Mouse (Mus musculus) adrenal gland, postnatal 14 days (tissue): ENCODE measurements around the gene Sptb. TPM values are rescaled to one million over a fixed set of nuclear protein-coding genes. Genes with fewer than 3 reads are reported as not detected.
A peak's percentile ranks its signal among the peaks of the same experiment; 100 is the strongest.

Experiments
- DNase-seq: peaks from one replicate; pipeline ENCODE4 v3.0.0; 2021; ENCODE audit warnings: mixed read lengths
- long read RNA-seq, 2 experiments: library from polyadenylated mRNA; stranded (forward); transcript quantifications; one replicate each; pipeline ENCODE4 v2.0.0; 2021
- total RNA-seq: library from RNA; stranded (reverse); gene quantifications from 2 replicates; pipeline ENCODE4 v1.2.3, GENCODE M21; 2021

Sptb gene
- total RNA-seq, result 50.1 and 51.5 TPM in 2 replicates
- long read RNA-seq, experiment 1, partial matches to known transcripts, result 177 of 187 reads
- long read RNA-seq, experiment 1, other reads (novel, unspliced or antisense), result 10 of 187 reads
- long read RNA-seq, experiment 2, partial matches to known transcripts, result 94 of 98 reads
- long read RNA-seq, experiment 2, other reads (novel, unspliced or antisense), result 4 of 98 reads

GRCm38 (mm10) chr12:76710351-76711100, at the start of gene Sptb:
Gene Sptb, minus strand, starts transcription at chr12:76710547.
- peak; percentile 76 for DNase-seq

DNA sequence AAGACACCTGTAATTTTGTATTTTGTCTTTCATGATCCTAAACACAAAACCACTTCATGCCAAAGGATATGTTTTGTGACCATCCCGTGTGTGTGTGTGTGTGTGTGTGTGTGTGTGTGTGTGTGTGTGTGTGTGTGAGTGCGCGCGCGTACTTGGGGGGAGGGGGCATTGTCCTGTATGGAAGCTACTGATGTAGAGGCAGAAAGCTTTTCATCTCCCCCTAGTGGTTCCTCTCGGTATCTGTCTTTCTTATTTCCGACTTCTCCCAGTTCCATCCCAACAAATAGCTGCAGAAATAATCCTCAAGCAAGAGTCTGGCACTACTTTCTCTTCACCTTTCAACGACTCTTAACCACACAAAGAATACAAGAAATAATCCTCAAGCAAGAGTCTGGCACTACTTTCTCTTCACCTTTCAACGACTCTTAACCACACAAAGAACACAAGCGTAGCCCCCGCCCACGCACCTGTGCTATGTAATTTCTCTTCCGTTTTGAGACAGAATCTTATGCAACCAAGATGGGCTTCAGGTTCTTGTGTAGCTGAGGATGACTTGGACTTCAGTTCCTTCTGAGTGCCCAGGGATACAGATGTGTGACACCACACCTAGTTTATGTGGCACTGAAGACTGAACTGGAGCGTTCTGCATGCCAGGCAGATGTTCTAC, 42.4 kb upstream of the Sptb start:
- DNase-seq, result peak; percentile 50

- no peak for DNase-seq
These were observed 40.6 kb upstream of the Sptb start for GRCm38 (mm10) chr12:76750866-76751459.

DNA sequence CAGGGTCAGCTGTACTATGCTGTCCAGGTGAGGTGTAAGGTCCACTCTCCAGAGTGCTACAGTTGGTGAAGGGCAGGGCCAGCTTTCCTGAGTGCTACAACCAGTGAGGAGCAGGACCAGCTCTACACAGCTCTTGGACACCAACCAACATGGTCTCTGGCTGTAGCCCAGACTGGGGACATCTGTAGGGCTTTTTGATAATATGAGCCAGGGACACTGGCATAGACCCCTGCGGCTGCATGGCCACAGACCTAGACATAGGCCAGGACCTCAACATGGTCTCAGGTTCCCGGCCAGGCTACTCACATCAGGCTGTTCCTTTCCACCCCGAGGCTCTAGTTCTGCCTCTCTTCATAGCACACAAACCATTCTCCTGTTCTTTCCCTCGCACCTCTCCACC, 17.6 kb upstream of the Sptb start:
- DNase-seq, result no peak

GRCm38 (mm10) chr12:76722026-76722425, 11.7 kb upstream of the Sptb start:
- DNase-seq, result no peak

DNA sequence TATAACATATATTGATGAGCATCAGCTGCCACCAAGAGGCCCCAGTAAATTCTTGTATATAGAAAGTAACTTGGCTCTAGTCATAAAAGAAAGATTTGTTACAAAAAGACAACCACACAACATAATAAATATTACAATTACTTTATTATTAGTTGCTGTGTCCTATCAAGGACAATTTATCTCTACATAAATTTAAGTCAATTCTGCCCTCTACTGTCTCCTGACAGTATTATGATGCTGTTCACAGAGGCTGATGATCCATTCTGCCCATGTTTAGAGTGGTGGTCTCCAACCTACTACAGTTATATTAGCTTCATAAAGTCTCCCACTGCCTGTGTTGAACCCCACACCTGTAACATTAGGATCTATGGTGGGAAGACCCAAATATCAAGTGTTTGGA, 10.2 kb upstream of the Sptb start:
- DNase-seq, result no peak

DNA sequence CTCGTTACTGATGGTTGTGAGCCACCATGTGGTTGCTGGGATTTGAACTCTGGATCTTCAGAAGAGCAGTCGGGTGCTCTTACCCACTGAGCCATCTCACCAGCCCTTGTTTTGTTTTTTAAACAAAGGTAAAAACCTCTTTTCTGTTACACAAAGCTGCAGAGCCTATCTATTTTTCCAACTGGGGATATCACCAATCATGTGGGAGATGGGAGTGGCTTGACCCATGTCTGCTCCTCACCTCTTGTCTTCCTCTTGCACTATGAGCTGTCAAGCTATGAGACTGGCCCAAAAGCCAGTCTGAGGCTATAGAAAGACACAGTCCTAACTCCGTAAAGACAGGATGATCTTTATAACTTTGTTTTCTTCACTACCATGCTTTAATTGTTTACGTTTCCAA, 8.0 kb upstream of the Sptb start:
- no peak for DNase-seq

DNA sequence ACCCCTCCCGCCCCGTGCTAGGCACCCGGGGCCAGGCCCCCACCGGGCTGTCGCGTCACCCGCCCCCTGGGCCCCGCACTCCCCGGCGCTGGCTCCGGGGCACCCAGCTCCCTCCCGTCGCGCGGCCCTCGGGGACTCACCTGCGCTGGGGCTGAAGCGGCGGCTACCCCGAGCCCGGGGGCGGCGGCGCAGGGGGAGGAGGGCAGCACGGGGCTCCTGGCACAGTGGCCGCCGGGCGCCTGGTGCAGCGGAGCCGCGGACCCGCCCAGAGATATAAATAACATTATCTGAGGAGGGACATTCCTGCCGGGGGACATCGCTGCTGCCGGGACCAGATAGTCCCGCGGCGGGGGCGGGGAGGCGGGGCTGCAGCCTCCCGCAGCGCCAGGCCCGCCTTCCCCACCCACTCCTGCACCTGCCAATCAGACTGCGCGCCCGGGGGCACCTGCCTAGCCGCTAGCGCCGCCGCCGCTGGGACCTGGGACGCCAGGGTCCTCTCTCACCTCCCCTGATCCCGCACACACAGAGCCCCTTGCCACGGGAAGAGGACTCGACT, 474 bp downstream of the Sptb start:
- peak; percentile 89 for DNase-seq

- DNase-seq, result peak; percentile 80
These were observed 1.2 kb downstream of the Sptb start for GRCm38 (mm10) chr12:76708956-76709794.

DNA sequence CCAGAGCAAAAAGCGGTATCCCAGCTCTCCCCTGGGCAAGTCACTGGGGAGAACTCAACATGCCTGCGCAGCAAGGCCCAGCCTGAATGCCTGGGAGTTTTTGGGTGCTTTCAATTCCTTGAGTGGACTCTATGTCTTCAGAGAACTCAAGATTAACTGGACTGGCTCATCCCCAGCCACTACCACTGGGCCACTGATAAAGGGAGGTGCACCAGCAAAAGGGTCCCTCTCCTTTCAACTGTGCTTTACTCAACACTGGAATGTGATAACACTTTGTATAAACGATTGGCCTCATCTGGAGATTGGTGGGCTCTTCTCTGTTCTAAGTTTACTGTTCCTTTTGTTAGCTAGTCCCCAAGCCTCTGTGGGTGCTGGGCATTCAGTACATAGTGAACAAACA, 2.2 kb downstream of the Sptb start:
- no peak for DNase-seq

DNA sequence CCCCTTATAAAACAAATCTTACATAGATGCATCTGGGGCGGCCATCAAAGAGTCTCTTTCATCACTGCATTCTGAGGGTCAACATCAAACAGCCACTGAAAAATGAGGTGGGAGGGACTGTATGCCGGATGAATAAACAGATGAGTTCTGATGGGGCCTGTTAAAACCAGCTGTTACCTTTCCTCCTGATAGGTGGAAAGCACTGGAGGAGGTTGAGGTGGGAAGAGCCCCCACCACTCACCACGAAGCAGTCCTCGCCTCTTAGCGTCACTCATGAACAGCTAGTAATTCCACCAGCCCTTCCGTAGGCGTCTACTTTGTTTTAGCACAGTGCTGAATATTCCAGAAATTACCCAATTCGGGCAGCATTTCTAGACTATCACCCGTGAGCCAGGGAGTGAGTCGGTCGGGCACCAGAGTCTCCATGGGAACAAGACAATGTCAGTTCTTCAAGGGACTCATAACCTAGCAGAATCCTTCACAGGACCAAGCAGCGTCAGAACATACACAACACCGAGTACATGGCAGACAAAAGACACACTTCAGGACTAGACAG, 13.9 kb downstream of the Sptb start:
- DNase-seq, result no peak

- no peak for DNase-seq
These were observed 14.6 kb downstream of the Sptb start for GRCm38 (mm10) chr12:76695773-76696172.

GRCm38 (mm10) chr12:76694801-76695505, 15.4 kb downstream of the Sptb start:
- DNase-seq, result peak; percentile 69

GRCm38 (mm10) chr12:76687498-76688200, 22.7 kb downstream of the Sptb start:
- no peak for DNase-seq

DNA sequence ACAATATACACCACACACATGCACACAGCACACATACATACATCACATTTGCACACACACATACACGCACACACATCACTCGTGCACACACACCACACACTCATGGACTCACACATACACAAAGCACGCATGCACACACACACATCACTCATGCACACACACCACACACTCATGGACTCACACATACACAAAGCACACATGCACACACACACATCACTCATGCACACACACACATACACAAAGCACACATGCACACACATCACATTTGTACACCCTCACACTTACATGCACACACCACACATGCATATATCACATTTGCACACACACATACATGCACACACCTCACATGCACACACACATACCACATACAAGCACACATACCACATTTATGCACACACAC, 24.7 kb downstream of the Sptb start:
- no peak for DNase-seq

DNA sequence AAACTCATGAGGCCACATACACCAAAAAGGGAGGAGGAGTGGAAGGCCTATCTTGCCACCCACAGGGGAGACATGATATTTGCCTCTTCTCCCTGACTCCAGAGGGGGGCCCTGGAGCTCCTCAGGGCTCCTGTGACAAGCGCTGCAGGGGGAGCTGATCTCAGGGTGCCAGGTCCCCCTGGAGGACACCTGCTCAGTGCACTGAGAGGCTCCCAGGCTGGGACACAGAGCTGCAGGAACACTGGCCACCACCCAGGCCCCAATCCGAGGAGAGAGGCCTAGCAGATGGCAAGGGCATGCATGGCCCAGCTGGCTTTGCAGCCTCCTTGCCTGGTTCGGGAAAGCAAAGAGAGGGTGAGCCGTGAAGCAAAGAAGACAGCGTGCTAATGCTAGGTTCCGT, 25.9 kb downstream of the Sptb start:
- DNase-seq, result no peak

GRCm38 (mm10) chr12:76681937-76682336, 28.4 kb downstream of the Sptb start:
- no peak for DNase-seq

- DNase-seq, result no peak
These were observed 33.3 kb downstream of the Sptb start for GRCm38 (mm10) chr12:76677068-76677467.

DNA sequence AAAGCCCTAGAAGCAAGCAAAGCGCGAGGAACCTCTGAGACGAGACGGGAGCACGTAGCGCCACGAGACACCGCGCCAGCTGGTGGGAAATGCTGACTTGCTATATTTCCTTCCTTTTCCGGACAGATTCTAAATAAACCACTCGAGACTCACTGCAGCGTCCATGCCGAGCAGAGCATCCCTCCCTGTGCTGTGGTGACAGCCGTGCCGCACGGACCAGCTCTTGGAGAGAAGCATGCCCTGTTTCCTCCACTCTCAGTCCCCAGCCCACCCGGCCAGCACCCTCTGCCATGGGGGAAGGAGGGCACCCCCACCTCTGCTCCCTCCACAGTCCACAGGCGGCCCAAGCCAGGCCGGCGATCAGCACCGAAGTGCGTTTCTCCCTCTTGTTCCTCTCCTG, 33.9 kb downstream of the Sptb start:
- no peak for DNase-seq

GRCm38 (mm10) chr12:76675364-76675763, 35.0 kb downstream of the Sptb start:
- DNase-seq, result no peak
